Mouse (Mus musculus): ENCODE data around the gene Rnf6.
A peak's percentile ranks its signal among the peaks of the same experiment; 100 is the strongest.

The Rnf6 gene

GRCm38 (mm10) chr5:146220879-146221714, at the start of gene Rnf6:
Rnf6 (minus strand) TSS chr5:146221555.
- peak; percentile 91 to 96 for DNase-seq

DNA sequence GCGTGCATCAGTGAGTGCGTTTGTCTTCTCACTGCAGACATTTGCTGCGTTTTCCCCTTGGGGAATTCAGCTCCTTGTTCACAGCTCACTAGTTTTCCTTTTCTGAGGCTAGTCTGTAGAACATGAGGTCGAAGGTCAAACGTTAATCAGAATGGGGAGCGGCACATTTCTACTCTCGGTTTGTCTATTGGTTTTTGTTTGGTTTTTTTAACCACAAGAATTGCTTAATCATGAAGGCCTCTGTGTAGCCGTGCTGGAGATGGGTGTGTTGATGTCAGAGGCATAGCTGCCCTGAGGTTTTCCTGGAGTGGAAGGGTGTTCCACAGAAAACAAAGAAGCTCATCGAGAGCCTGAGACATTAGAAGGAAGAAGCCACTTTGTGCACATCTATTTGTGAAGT, 49.2 kb upstream of the Rnf6 start:
- no peak for DNase-seq

DNA sequence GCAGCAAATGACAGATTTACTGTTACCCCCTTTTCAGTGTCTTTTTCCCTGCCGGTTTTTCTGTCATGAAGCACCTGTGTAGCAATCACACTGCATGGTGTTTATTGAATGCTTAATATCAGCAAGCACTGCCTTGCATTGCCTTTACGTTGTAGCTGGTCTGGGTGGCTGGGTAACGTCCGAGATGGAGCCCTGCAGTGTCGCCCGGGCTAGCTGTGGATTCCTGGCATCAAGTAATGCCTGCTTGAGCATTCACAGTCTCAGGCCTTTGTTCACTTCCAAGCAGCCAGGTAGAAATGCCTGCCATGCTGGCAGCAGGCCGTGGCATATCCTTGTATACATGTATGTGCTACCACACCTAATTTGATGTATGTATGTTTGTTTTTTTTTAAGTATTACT, 46.4 kb upstream of the Rnf6 start:
- peak; percentile 42 to 52 for DNase-seq

DNA sequence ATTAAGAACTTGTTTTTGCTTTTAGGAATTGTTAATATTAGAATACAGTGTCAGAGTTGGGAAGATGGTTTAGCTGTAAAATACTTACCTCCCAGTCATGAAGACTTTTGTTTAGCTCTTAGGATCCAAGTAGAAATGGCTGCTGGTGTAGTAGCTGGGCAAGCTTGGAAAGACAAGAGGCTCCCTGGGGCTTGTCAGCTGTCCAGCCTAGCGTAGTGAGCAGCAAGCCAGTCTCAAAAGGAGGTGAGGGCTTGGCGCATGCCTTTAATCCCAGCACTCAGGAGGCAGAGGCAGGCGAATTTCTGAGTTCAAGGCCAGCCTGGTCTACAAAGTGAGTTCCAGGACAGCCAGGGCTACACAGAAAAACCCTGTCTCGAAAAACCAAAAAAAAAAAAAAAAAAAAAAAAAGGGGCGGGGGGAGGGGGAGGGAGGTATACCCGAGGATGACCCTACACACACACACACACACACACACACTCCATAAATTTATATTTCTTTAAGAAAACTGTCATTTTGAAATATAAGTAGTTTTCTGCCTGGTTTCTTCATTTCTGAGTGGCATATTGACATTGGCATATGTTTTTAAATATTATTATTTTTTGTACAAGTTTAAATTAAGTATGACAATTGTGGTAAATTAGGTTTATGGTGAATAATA, 44.7 kb upstream of the Rnf6 start:
- DNase-seq = peak; percentile 57 to 74

DNA sequence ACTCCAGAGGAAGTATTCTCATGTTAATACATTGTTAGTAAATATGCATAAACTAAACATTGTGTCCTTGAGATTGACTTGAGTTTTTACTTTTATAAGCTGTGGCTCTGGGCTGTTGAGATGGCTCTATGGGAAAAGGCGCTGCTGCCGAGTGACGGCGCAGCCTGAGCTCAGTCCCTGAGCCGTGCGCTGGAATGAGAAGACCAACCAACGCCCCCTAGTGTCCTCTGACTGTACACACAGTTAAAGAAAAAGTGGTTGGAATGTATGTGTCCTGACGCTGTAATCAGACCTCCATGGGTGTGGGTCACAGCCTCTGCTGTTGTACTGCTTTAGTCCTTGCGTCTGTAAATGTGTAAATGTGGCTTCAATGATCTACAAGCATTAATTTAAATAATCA, 38.6 kb upstream of the Rnf6 start:
- DNase-seq = no peak

DNA sequence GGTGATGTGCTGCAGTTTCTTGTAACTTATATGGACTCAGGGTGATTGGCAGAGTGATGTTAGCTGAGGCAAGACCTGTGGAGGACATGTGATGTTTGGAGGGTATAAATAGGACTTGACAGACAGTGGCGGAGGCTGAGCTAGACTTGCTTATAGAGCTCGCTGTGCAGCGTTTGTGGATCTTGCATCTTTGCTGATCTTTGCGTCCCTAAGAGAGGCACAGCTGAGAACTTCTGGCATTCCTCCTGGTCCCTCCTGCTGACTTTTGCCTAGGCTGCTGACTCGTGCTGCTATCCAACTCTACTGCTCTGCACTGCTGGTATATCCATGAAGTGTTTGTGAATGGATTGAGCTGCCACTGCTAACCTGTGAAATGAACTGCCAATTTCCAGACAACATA, 32.3 kb upstream of the Rnf6 start:
- DNase-seq = peak; percentile 39 to 58

DNA sequence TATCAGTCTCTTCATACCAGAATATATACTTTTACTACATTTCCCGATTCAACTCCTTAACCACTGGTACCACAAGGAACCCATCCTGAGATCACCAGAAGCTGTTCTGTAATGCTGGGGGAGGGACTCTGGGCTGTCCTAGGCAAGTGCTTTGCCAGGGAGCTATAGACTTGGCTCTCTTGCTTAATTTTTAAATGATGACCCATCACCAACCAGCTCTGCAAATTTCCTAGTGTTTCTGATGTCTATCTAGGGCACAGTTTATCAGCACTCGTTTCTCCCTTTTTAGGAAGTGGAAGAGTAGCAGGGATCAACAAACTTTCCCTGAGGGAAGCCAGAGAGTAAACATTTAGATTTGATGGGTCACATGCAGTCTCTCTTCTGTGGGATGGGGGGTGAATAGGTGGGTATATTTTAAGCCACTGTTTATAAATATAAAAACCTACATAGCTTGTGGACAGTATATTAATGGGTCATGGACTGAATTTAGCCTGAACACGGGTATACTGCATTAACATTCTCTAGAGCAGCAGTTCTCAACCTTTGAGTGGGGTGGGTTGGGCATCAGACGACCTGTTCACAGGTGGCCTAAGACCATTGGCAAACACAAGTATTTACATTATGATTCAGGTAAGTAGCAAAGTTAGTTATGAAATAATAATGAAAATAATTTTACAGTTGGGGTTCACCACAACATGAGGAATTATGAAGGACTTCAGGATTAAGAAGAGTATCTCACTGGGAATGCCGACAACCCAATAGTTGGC, 30.5 kb upstream of the Rnf6 start:
- DNase-seq = no peak

DNA sequence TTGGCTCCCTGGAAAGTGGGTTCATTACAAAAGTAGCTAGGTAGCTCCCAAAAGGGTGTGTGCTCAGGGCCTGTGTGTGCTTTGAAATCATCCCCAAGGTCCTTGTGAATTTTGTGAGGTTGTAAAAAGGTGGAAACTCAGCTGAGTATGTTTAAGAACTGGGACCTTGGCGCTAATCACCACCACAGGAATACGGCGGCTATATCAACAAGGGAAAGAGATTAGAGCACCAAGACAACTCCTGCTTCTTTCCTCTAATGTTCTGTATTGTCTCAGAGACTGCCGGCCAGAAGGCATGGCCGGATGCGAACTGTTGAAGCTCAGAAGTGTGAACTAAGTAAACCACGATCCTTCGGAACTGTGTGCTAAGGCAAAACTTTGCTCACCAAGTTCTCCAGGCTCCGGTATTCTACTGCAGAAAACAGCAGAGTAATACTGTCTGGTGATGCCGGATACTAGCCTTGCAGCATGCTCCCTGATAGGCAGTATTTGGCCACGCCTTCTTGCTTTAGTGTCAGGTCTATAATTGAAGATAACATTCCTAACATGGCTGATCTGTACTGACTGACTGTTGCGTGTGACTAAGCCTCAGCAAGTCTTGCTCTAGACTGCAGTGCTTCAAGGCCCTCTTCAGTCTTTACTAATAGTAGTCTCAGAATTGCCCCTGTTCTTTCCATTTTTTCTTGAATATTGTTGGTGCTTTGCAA, 29.2 kb upstream of the Rnf6 start:
- no peak for DNase-seq

DNA sequence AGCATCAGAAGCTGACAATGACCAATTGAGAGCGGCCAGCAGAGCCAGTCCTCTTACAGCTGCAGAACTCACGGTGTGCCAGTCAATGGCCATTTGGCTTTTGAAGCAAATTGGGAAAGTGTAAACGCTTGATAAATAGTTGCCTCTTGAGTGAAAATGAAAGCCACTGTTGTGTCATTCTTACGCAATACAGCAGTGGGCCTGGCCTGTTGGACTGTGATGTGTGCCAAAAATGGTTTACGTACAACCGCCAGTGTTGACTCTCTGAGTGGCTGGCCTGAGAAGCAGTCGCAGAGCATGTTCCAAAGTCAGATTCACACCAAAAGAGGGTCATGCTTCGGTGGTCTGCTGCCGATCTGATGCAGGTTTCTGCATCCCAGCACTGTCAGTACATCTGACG, 27.4 kb upstream of the Rnf6 start:
- no peak for DNase-seq

GRCm38 (mm10) chr5:146247709-146248108, 26.4 kb upstream of the Rnf6 start:
- no peak for DNase-seq

DNA sequence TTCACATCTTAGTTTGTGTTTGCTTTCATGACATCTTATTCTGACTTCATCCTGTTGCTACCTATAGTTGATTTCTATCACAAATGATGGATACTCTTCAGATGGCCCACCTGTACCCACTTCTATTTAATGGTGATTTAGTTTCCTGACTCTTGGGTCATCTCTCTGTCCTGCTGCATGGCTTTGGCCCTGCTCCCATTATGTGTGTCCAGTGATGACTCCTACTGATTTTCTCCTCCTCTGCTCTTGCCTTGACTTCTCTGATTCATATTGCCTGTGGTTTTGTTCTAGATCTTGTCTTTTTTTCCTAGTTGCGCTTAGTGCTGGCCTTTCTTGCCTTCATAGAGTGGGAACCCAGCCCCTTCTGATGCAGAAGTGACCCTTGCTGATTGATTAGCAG, 25.0 kb upstream of the Rnf6 start:
- DNase-seq = no peak

GRCm38 (mm10) chr5:146245646-146246370, 24.5 kb upstream of the Rnf6 start:
- no peak for DNase-seq

GRCm38 (mm10) chr5:146245193-146245592, 23.8 kb upstream of the Rnf6 start:
- no peak for DNase-seq

DNA sequence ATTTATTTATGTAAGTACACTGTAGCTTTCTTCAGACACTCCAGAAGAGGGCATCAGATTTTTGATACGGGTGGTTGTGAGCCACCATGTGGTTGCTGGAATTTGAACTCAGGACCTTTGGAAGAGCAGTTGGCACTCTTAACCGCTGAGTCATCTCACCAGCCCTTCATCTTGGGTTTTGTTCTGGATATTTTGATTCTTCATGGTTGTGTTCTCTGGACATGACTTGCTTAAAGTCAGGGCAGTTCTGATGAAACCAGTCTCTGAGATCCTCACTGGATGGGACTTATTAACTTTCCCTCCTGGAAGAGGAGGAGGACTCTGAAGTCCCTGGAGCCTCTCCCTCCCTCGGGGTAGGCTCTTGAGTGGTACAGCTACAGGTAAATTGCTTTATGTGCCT, 19.8 kb upstream of the Rnf6 start:
- no peak for DNase-seq

GRCm38 (mm10) chr5:146240771-146241170, 19.4 kb upstream of the Rnf6 start:
- DNase-seq = no peak

GRCm38 (mm10) chr5:146238274-146238673, 16.9 kb upstream of the Rnf6 start:
- no peak for DNase-seq

DNA sequence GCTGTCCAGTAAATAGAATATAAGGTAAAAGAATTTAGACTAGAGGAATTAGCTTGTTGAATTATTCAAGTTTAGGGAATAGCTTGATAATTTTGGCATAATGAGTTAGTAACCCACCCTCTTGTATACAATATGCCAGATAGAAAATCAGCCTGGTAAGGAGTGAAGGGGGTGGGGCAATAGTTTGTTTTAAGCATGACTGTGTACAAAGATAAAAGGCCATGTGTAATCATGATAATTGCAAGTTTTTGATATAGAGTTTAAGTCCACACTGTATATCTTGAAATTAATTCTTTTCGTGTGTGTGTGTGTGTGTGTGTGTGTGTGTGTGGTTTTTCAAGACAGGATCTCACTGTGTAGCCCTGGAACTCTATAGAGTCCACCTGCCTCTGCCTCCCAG, 13.0 kb upstream of the Rnf6 start:
- no peak for DNase-seq

DNA sequence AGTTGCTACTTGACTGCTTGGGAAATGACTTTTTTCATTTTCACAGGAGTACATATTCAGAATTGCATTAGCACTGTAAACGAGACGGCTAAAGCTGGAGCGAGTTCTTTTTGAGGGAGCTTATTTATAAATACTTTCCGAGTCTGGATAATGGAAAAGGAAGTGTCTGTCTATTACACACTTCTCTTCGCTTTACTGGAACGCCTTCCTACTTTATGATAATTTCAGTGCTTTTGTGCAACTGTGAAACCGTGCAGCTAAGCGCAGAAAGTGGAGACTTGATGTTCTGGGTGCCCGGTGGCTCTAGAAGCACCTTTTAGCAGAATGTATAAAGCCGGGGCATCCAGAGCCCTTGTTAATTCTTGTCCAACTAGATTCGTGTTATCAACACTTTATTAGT, 11.5 kb upstream of the Rnf6 start:
- no peak for DNase-seq

GRCm38 (mm10) chr5:146232056-146232675, 10.8 kb upstream of the Rnf6 start:
- DNase-seq = no peak

DNA sequence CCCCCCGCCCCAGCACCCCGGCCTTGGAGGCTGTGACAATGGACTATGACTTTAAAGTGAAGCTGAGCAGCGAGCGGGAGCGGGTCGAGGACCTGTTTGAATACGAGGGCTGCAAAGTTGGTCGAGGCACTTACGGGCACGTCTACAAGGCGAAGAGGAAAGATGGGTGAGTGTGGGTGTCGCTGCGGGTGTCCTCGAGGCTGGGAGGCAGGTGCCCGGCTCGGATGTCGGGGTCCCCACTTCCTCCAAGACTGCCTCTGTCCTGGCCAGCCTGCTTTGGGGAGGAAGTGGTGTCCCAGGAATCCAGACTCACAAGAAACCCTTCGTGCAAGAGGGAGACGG, 10.3 kb upstream of the Rnf6 start:
- DNase-seq = peak in 1 of 2 experiments; percentile 57

DNA sequence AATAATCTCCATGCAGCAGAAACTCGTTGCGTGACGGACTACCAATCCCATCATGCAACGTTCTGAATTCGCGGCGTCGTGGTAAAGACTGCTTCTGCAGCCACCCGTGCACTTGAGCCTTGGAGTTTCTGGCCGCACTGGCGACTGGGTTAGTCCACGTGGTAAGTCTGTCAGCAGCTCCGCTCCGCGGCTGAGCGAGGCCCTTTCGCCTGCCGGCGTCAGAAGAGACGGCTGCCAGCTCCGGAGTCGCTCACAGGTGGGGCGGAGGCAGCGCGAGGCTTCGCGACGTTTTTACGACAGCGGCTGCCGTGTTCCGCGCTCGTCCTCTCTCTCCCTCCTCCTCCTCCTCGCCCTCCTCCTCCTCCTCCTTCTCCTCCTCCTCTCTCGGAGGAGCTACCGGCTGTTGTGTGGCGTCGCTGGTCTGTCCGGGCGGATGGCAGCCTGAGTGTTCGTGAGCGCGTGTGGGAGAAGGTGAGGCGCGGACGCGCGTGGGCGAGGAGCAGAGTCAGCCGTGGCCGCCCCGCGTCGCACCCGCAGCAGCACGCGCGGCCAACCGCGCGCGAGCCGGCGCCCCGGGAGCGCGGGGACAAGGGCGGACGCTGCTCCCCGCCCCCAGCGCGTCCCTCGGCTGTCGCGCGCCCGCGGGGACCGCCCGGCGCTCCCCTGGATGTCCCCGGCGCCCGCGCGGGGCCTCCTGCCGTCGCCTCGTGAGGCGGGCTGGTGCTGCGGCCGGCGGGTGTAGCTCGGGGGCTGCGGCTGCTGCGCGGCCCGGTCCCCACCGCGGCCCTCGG, 9.7 kb upstream of the Rnf6 start, which contains the start of gene Cdk8:
Cdk8 (plus strand) TSS at position 367 of the 791 bp plus-strand sequence.
- peak; percentile 97 for DNase-seq
